Mouse (Mus musculus) liver, adult 2 months (tissue): ENCODE measurements around the gene Tmem60. TPM values are rescaled to one million over a fixed set of nuclear protein-coding genes. Genes with fewer than 3 reads are reported as not detected.

Experiments
- DNase-seq: peaks from one replicate; pipeline ENCODE4 v3.0.0-alpha.2; 2011; ENCODE audit warnings: low read depth, low spot score; ENCODE audit errors: extremely low read depth
- H3K27ac ChIP-seq: fragments of 200-500 bp; replicated peaks from 2 replicates; pipeline ENCODE4 v1.5.1; 2012; ENCODE audit warnings: low read depth, mild to moderate bottlenecking, control low read depth, inconsistent platforms, low read length; ENCODE audit not compliant: insufficient read depth
- H3K27me3 ChIP-seq: fragments of 200-500 bp; 2 replicates; pipeline ENCODE4 v1.6.1; 2012; ENCODE audit warnings: mild to moderate bottlenecking, moderate library complexity, low read length, inconsistent platforms; ENCODE audit not compliant: control insufficient read depth, insufficient read depth
- H3K36me3 ChIP-seq: fragments of 200-500 bp; 2 replicates; pipeline ENCODE4 v1.6.1; 2012; ENCODE audit warnings: low read length, inconsistent platforms; ENCODE audit not compliant: control insufficient read depth, insufficient read depth
- H3K4me1 ChIP-seq: fragments of 200-500 bp; 2 replicates; pipeline ENCODE4 v1.6.1; 2011; ENCODE audit warnings: low read length; ENCODE audit not compliant: control insufficient read depth, insufficient read depth
- H3K4me3 ChIP-seq: fragments of 200-500 bp; 2 replicates; pipeline ENCODE4 v1.5.1; 2011; ENCODE audit warnings: low read depth, mild to moderate bottlenecking, control low read depth, low read length, moderate library complexity; ENCODE audit not compliant: insufficient read depth
- H3K79me2 ChIP-seq: fragments of 200-500 bp; 2 replicates; pipeline ENCODE4 v1.6.1; 2012; ENCODE audit warnings: inconsistent platforms, mild to moderate bottlenecking, low read length, moderate library complexity; ENCODE audit not compliant: control insufficient read depth, insufficient read depth
- H3K9ac ChIP-seq: fragments of 200-500 bp; 2 replicates; pipeline ENCODE4 v1.6.1; 2012; ENCODE audit warnings: low read depth, mild to moderate bottlenecking, control low read depth, inconsistent platforms, low read length
- CTCF ChIP-seq: fragments of 200-500 bp; IDR thresholded peaks from 2 replicates; pipeline ENCODE4 v1.5.1; 2011; ENCODE audit warnings: low read depth, low read length, control low read depth
- POLR2A ChIP-seq: fragments of 200-500 bp; IDR thresholded peaks from 2 replicates; pipeline ENCODE4 v1.6.1; 2011; ENCODE audit warnings: low read length, control low read depth; ENCODE audit not compliant: insufficient read depth; ENCODE audit errors: extremely low read depth
- WGBS: fragments of 180-500 bp; shearing (Covaris S2); methylation state at CpG from one replicate; pipeline ENCODE4 v1.1.7; 2018; 5-methylcytosine and 5-hydroxymethylcytosine counted together
- polyA plus RNA-seq: library from polyadenylated mRNA; depleted of rRNA; stranded (reverse); fragments of >200 nt; gene quantifications from 2 replicates; pipeline ENCODE4 v1.2.3, GENCODE M21; 2012
- total RNA-seq: library from RNA; depleted of rRNA; stranded (reverse); fragments of >200 nt; gene quantifications from 2 replicates; pipeline ENCODE4 v1.2.3, GENCODE M21; 2014

Gene Tmem60
- total and polyA plus RNA-seq, 2 experiments, result 6.0 to 11.7 TPM

- TF ChIP-seq POLR2A (no peak), CTCF (no peak)
- Histone ChIP-seq H3K79me2 (peaks cover 2% of the 10 kb centered on the region; the same call in 1 of the 2 replicates), H3K4me1 (no peaks in the 10 kb centered on the region), H3K4me3 (no peak overlapping the region), H3K27ac (no peak overlapping the region), H3K27me3 (no peaks in the 10 kb centered on the region), H3K36me3 (no peaks in the 10 kb centered on the region), H3K9ac (no peak overlapping the region)
- WGBS, result 91% methylated on average over 1 of the region's 1 CpGs
- no peak for DNase-seq
Measured at GRCm38 (mm10) chr5:20873146-20873545, 8.8 kb upstream of the Tmem60 start.

- Histone ChIP-seq H3K4me1 (no peaks in the 10 kb centered on the region), H3K9ac (no peak overlapping the region), H3K27ac (no peak overlapping the region), H3K36me3 (no peaks in the 10 kb centered on the region), H3K79me2 (peaks cover 2% of the 10 kb centered on the region; the same call in 1 of the 2 replicates), H3K4me3 (no peak overlapping the region), H3K27me3 (no peaks in the 10 kb centered on the region)
- no peak for DNase-seq
- TF ChIP-seq CTCF, result no peak
- TF ChIP-seq POLR2A, result no peak
- 45% methylated on average over 1 of the region's 1 CpGs for WGBS
Measured at GRCm38 (mm10) chr5:20876934-20877426, 5.0 kb upstream of the Tmem60 start.

- Histone ChIP-seq H3K27me3 (no peaks in the 10 kb centered on the region), H3K9ac (no peak overlapping the region), H3K36me3 (no peaks in the 10 kb centered on the region), H3K79me2 (no peaks in the 10 kb centered on the region), H3K4me1 (peaks cover 8% of the 10 kb centered on the region; the same call in 1 of the 2 replicates), H3K4me3 (no peak overlapping the region), H3K27ac (no peak overlapping the region)
- DNase-seq, result peak; percentile 12
- no peak for TF ChIP-seq POLR2A
- TF ChIP-seq CTCF, result no peak
- WGBS, result 90% methylated on average over 2 of the region's 2 CpGs
Measured at GRCm38 (mm10) chr5:20880386-20880785, 1.6 kb upstream of the Tmem60 start.

- DNase-seq, result peak; percentile 32
- Histone ChIP-seq H3K4me3 (peak overlapping the region; percentile 92), H3K4me1 (peaks cover 8% of the 10 kb centered on the region; the same call in 1 of the 2 replicates), H3K27me3 (no peaks in the 10 kb centered on the region), H3K27ac (peak overlapping the region; percentile 33; the same call in 1 of the 2 replicates), H3K36me3 (no peaks in the 10 kb centered on the region), H3K9ac (peak overlapping the region; percentile 97), H3K79me2 (no peaks in the 10 kb centered on the region)
- 4% methylated on average over 50 of the region's 64 CpGs for WGBS
- TF ChIP-seq POLR2A, result no peak
- no peak for TF ChIP-seq CTCF
Measured at GRCm38 (mm10) chr5:20880797-20881775, 905 bp upstream of the Tmem60 start.

- DNase-seq, result no peak
- Histone ChIP-seq H3K79me2 (no peaks in the 10 kb centered on the region), H3K9ac (no peak overlapping the region), H3K36me3 (0 out of 2 replicates have a peak, but pooled peaks cover 5% of the 10 kb centered on the region), H3K27me3 (no peaks in the 10 kb centered on the region), H3K4me3 (no peak overlapping the region), H3K27ac (no peak overlapping the region), H3K4me1 (peaks cover 8% of the 10 kb centered on the region; the same call in 1 of the 2 replicates)
- TF ChIP-seq POLR2A (no peak), CTCF (no peak)
- 60% methylated on average over 4 of the region's 4 CpGs for WGBS
Measured at GRCm38 (mm10) chr5:20884036-20884620, 2.1 kb downstream of the Tmem60 start.
